Mouse (Mus musculus): Measurements from ENCODE around the gene Kpna2.
A peak's percentile ranks its signal among the peaks of the same experiment; 100 is the strongest.
"Not testable (repeated sequence)": the region's sequence is repeated elsewhere in the genome, so short reads cannot be mapped to it uniquely, and the experiment has no call there.

Kpna2 gene

GRCm38 (mm10) chr11:106987384-106987783 is 12.0 kb downstream of the Kpna2 start:
- no peak for DNase-seq (ENCODE audit: extremely low read depth, insufficient read length, low spot score)

GRCm38 (mm10) chr11:106985979-106986604 is 13.2 kb downstream of the Kpna2 start:
- DNase-seq (ENCODE audit: extremely low read depth, insufficient read length, low spot score), result not testable (repeated sequence)

GRCm38 (mm10) chr11:106982351-106982750 is 17.0 kb downstream of the Kpna2 start:
- no peak for DNase-seq (ENCODE audit: extremely low read depth, insufficient read length, low spot score)

GRCm38 (mm10) chr11:106981787-106982186 is 17.6 kb downstream of the Kpna2 start:
- no peak for DNase-seq (ENCODE audit: extremely low read depth, insufficient read length, low spot score)

GRCm38 (mm10) chr11:106980455-106980854 is 18.9 kb downstream of the Kpna2 start:
- peak; percentile 37 for DNase-seq (ENCODE audit: extremely low read depth, insufficient read length, low spot score)

- peak; percentile 37 for DNase-seq (ENCODE audit: extremely low read depth, insufficient read length, low spot score)
Observed at GRCm38 (mm10) chr11:106976194-106976593, 23.1 kb downstream of the Kpna2 start.

GRCm38 (mm10) chr11:106975419-106976177 is 23.7 kb downstream of the Kpna2 start:
- DNase-seq (ENCODE audit: extremely low read depth, insufficient read length, low spot score), result no peak

GRCm38 (mm10) chr11:106974440-106974839 is 24.9 kb downstream of the Kpna2 start:
- no peak for DNase-seq (ENCODE audit: extremely low read depth, insufficient read length, low spot score)

GRCm38 (mm10) chr11:106973016-106973415 is 26.3 kb downstream of the Kpna2 start:
- no peak for DNase-seq (ENCODE audit: extremely low read depth, insufficient read length, low spot score)

- DNase-seq (ENCODE audit: extremely low read depth, insufficient read length, low spot score), result no peak
Observed at GRCm38 (mm10) chr11:106969798-106970197, 29.5 kb downstream of the Kpna2 start.

- DNase-seq (ENCODE audit: extremely low read depth, insufficient read length, low spot score), result peak; percentile 71
Observed at GRCm38 (mm10) chr11:106967630-106968029, 31.7 kb downstream of the Kpna2 start.

- DNase-seq (ENCODE audit: extremely low read depth, insufficient read length, low spot score), result no peak
Observed at GRCm38 (mm10) chr11:106965881-106966280, 33.5 kb downstream of the Kpna2 start.

GRCm38 (mm10) chr11:106962310-106962709 is 37.0 kb downstream of the Kpna2 start:
- DNase-seq (ENCODE audit: extremely low read depth, insufficient read length, low spot score), result no peak

GRCm38 (mm10) chr11:106961471-106962081 is 37.8 kb downstream of the Kpna2 start:
- DNase-seq (ENCODE audit: extremely low read depth, insufficient read length, low spot score), result peak; percentile 40

GRCm38 (mm10) chr11:106959121-106959520 is 40.2 kb downstream of the Kpna2 start:
- no peak for DNase-seq (ENCODE audit: extremely low read depth, insufficient read length, low spot score)

GRCm38 (mm10) chr11:106958407-106959071 is 40.8 kb downstream of the Kpna2 start:
- no peak for DNase-seq (ENCODE audit: extremely low read depth, insufficient read length, low spot score)

GRCm38 (mm10) chr11:106957271-106957980 is 41.9 kb downstream of the Kpna2 start:
- peak; percentile 79 for DNase-seq (ENCODE audit: extremely low read depth, insufficient read length, low spot score)

GRCm38 (mm10) chr11:106954566-106954965 is 44.8 kb downstream of the Kpna2 start:
- peak; percentile 41 for DNase-seq (ENCODE audit: extremely low read depth, insufficient read length, low spot score)

GRCm38 (mm10) chr11:106954116-106954515 is 45.2 kb downstream of the Kpna2 start:
- peak; percentile 61 for DNase-seq (ENCODE audit: extremely low read depth, insufficient read length, low spot score)

Data from 3134 (cell line).